Mouse (Mus musculus) bone marrow macrophage, adult 2 months (primary cell): Measurements from ENCODE around the gene Chst3. TPM values are rescaled to one million over a fixed set of nuclear protein-coding genes. Genes with fewer than 3 reads are reported as not detected.
A peak's percentile ranks its signal among the peaks of the same experiment; 100 is the strongest.
"Not testable (repeated sequence)": the region's sequence is repeated elsewhere in the genome, so short reads cannot be mapped to it uniquely, and the experiment has no call there.

Experiments
- H3K27ac ChIP-seq: 2 replicates; pipeline ENCODE4 v1.5.1; 2012; ENCODE audit warnings: low read depth, low read length; ENCODE audit not compliant: insufficient read depth
- H3K4me1 ChIP-seq: 2 replicates; pipeline ENCODE4 v1.6.1; 2012; ENCODE audit warnings: low read length; ENCODE audit not compliant: control insufficient read depth, insufficient read depth
- H3K4me3 ChIP-seq: 2 replicates; pipeline ENCODE4 v1.5.1; 2012; ENCODE audit warnings: mild to moderate bottlenecking, low read length, moderate library complexity; ENCODE audit not compliant: insufficient read depth
- CTCF ChIP-seq: IDR thresholded peaks from 2 replicates; pipeline ENCODE4 v1.5.1; 2012; ENCODE audit warnings: low read depth, mild to moderate bottlenecking, low read length, moderate library complexity
- POLR2A ChIP-seq: IDR thresholded peaks from 2 replicates; pipeline ENCODE4 v1.6.1; 2012; ENCODE audit warnings: mild to moderate bottlenecking, low read depth, low read length, borderline replicate concordance
- polyA plus RNA-seq: library from polyadenylated mRNA; stranded (reverse); fragments of >200 nt; gene quantifications from 2 replicates; pipeline ENCODE4 v1.2.4, GENCODE M21; 2012; ENCODE audit not compliant: missing spikeins, insufficient read depth, insufficient read length

The Chst3 gene
- polyA plus RNA-seq, 1 experiment, result 0.80 TPM

DNA sequence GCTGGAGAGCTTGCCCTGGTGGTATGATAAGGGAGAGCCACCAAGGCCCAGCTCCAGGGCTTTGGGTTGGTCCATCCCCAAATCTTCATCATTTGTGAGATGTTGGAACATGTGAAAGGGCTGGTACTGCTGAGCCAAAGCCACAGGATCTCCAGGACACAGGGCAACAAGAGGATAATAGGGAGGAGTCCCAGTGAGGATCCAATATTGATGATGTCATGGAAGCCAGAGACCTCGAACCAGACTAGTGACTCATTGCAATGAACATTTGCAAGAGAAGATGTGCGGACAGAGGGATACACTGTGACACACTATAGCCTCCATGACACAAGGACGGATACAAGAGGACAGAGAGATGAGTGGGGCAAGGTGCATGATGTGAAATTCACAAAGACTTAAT is 60.9 kb downstream of the Chst3 start:
- TF ChIP-seq CTCF, result no peak
- no peak for TF ChIP-seq POLR2A
- no peaks in the 10 kb centered on the region for H3K4me1 ChIP-seq
- H3K4me3 ChIP-seq, result no peak overlapping the region
- H3K27ac ChIP-seq, result no peak overlapping the region

- H3K4me1 ChIP-seq, result no peaks in the 10 kb centered on the region
- TF ChIP-seq POLR2A (no peak), CTCF (no peak)
- no peak overlapping the region for H3K4me3 ChIP-seq
- H3K27ac ChIP-seq, result no peak overlapping the region
Measured at GRCm38 (mm10) chr10:60156016-60156415, 63.0 kb downstream of the Chst3 start.

DNA sequence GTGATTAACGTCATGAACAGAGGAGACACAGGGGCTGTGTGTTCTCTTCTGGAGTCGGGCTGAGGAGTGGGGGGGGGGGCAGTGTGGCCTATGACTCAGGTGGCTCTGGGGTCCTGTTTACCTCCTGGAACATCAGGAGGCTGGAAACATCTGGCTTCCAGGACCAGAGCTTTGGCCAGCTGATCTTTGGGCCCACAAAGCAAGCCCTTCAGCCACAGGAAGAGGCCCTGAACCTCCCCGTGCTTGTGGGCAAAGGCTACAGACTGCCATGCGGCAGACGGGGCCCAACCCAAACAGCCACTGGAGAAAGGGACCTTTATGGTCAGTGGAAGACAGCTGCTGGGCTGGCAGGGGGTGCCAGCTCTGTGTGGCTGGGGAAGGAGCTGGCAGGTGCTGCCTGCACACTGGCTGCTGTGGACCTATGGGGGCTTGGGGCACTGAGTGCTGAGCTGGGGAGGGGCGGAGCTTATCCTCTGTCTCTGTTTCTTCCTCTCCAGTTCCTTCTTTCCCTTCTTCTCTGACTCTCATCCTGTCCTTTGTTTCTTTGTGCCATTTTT is 67.9 kb downstream of the Chst3 start:
- Histone ChIP-seq H3K4me3 (no peak overlapping the region), H3K4me1 (no peaks in the 10 kb centered on the region), H3K27ac (no peak overlapping the region)
- no peak for TF ChIP-seq CTCF
- TF ChIP-seq POLR2A, result no peak

GRCm38 (mm10) chr10:60148087-60148486 is 71.0 kb downstream of the Chst3 start:
- TF ChIP-seq CTCF (peak; percentile 96), POLR2A (no peak)
- no peaks in the 10 kb centered on the region for H3K4me1 ChIP-seq
- H3K4me3 ChIP-seq, result no peak overlapping the region
- H3K27ac ChIP-seq, result no peak overlapping the region

- not testable (repeated sequence) for H3K4me3 ChIP-seq, H3K4me1 ChIP-seq, H3K27ac ChIP-seq
Measured at GRCm38 (mm10) chr10:60147510-60148047, 71.5 kb downstream of the Chst3 start.

- no peak for TF ChIP-seq POLR2A
- no peak for TF ChIP-seq CTCF
Measured at GRCm38 (mm10) chr10:60141656-60142160, 77.4 kb downstream of the Chst3 start.

DNA sequence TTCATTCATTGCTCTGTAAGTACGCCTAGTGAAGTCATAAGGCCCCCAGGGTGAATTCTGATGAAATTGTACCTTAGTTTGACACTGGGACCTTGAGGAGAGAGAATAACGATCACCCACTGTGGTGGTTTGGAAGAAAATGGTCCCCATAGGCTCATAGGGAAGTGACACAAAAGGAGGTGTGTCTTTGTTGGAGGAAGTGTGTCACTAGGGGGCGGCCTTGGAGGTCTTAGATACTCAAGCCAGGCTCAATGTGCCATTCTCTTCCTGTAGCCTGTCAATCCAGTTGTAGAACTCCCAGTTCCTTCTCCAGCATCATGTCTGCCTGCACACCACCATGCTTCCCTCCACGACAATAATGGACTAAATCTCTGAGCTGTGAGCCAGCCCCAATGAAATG is 78.3 kb downstream of the Chst3 start:
- Histone ChIP-seq H3K27ac (no peak overlapping the region), H3K4me3 (no peak overlapping the region), H3K4me1 (no peaks in the 10 kb centered on the region)
- TF ChIP-seq POLR2A (no peak), CTCF (no peak)

More at GRCm38 (mm10) chr10:60141656-60142160, 77.4 kb downstream of the Chst3 start:
- no peak overlapping the region for H3K4me3 ChIP-seq
- H3K27ac ChIP-seq, result no peak overlapping the region
- H3K4me1 ChIP-seq, result no peaks in the 10 kb centered on the region

- H3K4me3 ChIP-seq, result no peak overlapping the region
- H3K4me1 ChIP-seq, result no peaks in the 10 kb centered on the region
- no peak overlapping the region for H3K27ac ChIP-seq
- no peak for TF ChIP-seq CTCF
- TF ChIP-seq POLR2A, result no peak
Measured at GRCm38 (mm10) chr10:60138680-60139079, 80.4 kb downstream of the Chst3 start.

GRCm38 (mm10) chr10:60136935-60137334 is 82.1 kb downstream of the Chst3 start:
- no peaks in the 10 kb centered on the region for H3K4me1 ChIP-seq
- no peak overlapping the region for H3K27ac ChIP-seq
- H3K4me3 ChIP-seq, result no peak overlapping the region
- TF ChIP-seq POLR2A (no peak), CTCF (no peak)

GRCm38 (mm10) chr10:60136010-60136409 is 83.0 kb downstream of the Chst3 start:
- not testable (repeated sequence) for H3K4me3 ChIP-seq, H3K4me1 ChIP-seq, H3K27ac ChIP-seq

DNA sequence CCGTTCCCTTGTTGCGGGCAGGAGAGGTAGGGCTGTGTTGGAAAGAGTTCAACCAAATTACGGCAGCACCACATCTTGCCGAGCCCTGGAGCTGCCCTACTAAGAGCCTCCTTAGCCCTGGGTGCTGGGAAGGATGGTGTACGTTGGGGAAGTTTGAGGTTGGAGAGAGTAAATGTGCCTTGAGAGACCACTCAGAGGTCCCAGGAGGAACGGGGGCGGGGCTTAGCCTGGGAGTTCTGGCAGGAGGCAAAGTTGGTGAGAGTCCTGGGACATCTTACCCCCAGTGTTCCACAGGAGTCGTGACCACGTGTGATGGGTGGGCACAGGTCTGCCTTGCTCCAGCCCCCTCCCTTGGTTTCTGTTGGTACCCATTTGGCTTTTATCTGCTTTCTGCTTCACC is 84.9 kb downstream of the Chst3 start:
- Histone ChIP-seq H3K4me1 (peaks cover 5% of the 10 kb centered on the region; the same call in 1 of the 2 replicates), H3K4me3 (no peak overlapping the region), H3K27ac (no peak overlapping the region)
- TF ChIP-seq POLR2A, result no peak
- no peak for TF ChIP-seq CTCF
